ENCODE assay signal across 18 mouse cellular contexts in genomic region chr13:77029594-77029993, GRCm38 (mm10).
DNase-seq lines count a peak whose midpoint lies in the region; ATAC-seq lines count a peak whose summit lies in the region.
"Had no signal": no experiment of that assay in that cellular context is flagged by ENCODE, and none has a peak within 500 bp of the region (broad histone marks: within the 10 kb centered on the region; RNA-seq: fewer than 3 reads in every experiment).

No protein-coding gene starts in this region.

- H3K27ac ChIP-seq in heart, embryonic 11.5 days (ENCODE audit: low read depth, low read length) = no peak overlapping the region
- no peak overlapping the region for H3K27ac ChIP-seq in heart, embryonic 15.5 days
- no peak overlapping the region for H3K27ac ChIP-seq in stomach, embryonic 15.5 days
- no peak overlapping the region for H3K27ac ChIP-seq in intestine, embryonic 15.5 days
- H3K27ac ChIP-seq: hindbrain, embryonic 12.5 days; limb, embryonic 12.5 days; liver, embryonic 14.5 days; midbrain, embryonic 15.5 days had no signal

- WGBS in heart, embryonic 11.5 days (ENCODE audit: insufficient replicate concordance) = 45% methylated on average over 5 of the region's 5 CpGs
- WGBS in heart, embryonic 15.5 days = 29% methylated on average over 5 of the region's 5 CpGs
- WGBS in stomach, embryonic 15.5 days = 41% methylated on average over 5 of the region's 5 CpGs
- WGBS in intestine, embryonic 15.5 days = 62% methylated on average over 5 of the region's 5 CpGs

- H3K4me1 ChIP-seq in heart, embryonic 11.5 days (ENCODE audit: control insufficient read depth, insufficient read depth, low read length) = 0 out of 2 replicates have a peak, but pooled peaks cover 2% of the 10 kb centered on the region
- H3K4me1 ChIP-seq in heart, embryonic 15.5 days (replicated peaks) = peaks cover 2% of the 10 kb centered on the region; the same call in 1 of the 2 replicates
- H3K4me1 ChIP-seq in stomach, embryonic 15.5 days = no peaks in the 10 kb centered on the region
- no peaks in the 10 kb centered on the region for H3K4me1 ChIP-seq in intestine, embryonic 15.5 days (replicated peaks)
- H3K4me1 ChIP-seq: hindbrain, embryonic 12.5 days; limb, embryonic 12.5 days; midbrain, embryonic 15.5 days had no signal

- no peak for ATAC-seq in heart, embryonic 11.5 days (replicated peaks; ENCODE audit: insufficient number of reproducible peaks, low FRiP score, low TSS enrichment)
- no peak for ATAC-seq in heart, embryonic 15.5 days (replicated peaks; ENCODE audit: insufficient number of reproducible peaks, insufficient read depth, low FRiP score, low read depth)
- ATAC-seq in stomach, embryonic 15.5 days (ENCODE audit: insufficient read depth, low FRiP score, low read depth) = no peak; the same call in 1 of the 2 replicates
- ATAC-seq in intestine, embryonic 15.5 days = no peak
- ATAC-seq: inflammation-experienced regulatory T-cells, adult 6 months; midbrain, embryonic 15.5 days had no signal

- H3K27me3 ChIP-seq in heart, embryonic 11.5 days (ENCODE audit: control insufficient read depth, insufficient read depth, low read length) = no peaks in the 10 kb centered on the region
- no peaks in the 10 kb centered on the region for H3K27me3 ChIP-seq in heart, embryonic 15.5 days
- no peaks in the 10 kb centered on the region for H3K27me3 ChIP-seq in stomach, embryonic 15.5 days (replicated peaks)
- H3K27me3 ChIP-seq in intestine, embryonic 15.5 days (replicated peaks) = no peaks in the 10 kb centered on the region
- H3K27me3 ChIP-seq: hindbrain, embryonic 12.5 days; limb, embryonic 12.5 days; midbrain, embryonic 15.5 days had no signal

- H3K4me2 ChIP-seq in heart, embryonic 11.5 days = peak overlapping the region; percentile 37
- peak overlapping the region; percentile 25; the same call in 1 of the 2 replicates for H3K4me2 ChIP-seq in heart, embryonic 15.5 days
- H3K4me2 ChIP-seq in stomach, embryonic 15.5 days = 0 out of 2 replicates have a peak overlapping the region, but pooled peaks have one; percentile 13
- H3K4me2 ChIP-seq in intestine, embryonic 15.5 days (replicated peaks) = no peak overlapping the region
- H3K4me2 ChIP-seq: hindbrain, embryonic 12.5 days; limb, embryonic 12.5 days; midbrain, embryonic 15.5 days had no signal

- no peaks in the 10 kb centered on the region for H3K9me3 ChIP-seq in heart, embryonic 11.5 days (replicated peaks; ENCODE audit: control insufficient read depth, low read length)
- no peaks in the 10 kb centered on the region for H3K9me3 ChIP-seq in heart, embryonic 15.5 days (replicated peaks)
- no peaks in the 10 kb centered on the region for H3K9me3 ChIP-seq in stomach, embryonic 15.5 days
- no peaks in the 10 kb centered on the region for H3K9me3 ChIP-seq in intestine, embryonic 15.5 days
- H3K9me3 ChIP-seq: G1E; hindbrain, embryonic 12.5 days; limb, embryonic 12.5 days; midbrain, embryonic 15.5 days had no signal

- H3K36me3 ChIP-seq in heart, embryonic 11.5 days (ENCODE audit: control insufficient read depth, insufficient read depth, low read length) = no peaks in the 10 kb centered on the region
- no peaks in the 10 kb centered on the region for H3K36me3 ChIP-seq in heart, embryonic 15.5 days
- no peaks in the 10 kb centered on the region for H3K36me3 ChIP-seq in stomach, embryonic 15.5 days
- H3K36me3 ChIP-seq in intestine, embryonic 15.5 days = no peaks in the 10 kb centered on the region
- H3K36me3 ChIP-seq: G1E; hindbrain, embryonic 12.5 days; limb, embryonic 12.5 days; midbrain, embryonic 15.5 days had no signal

- no peak overlapping the region for H3K9ac ChIP-seq in heart, embryonic 11.5 days (ENCODE audit: low read depth, low read length)
- H3K9ac ChIP-seq in heart, embryonic 15.5 days = no peak overlapping the region
- no peak overlapping the region for H3K9ac ChIP-seq in stomach, embryonic 15.5 days
- no peak overlapping the region for H3K9ac ChIP-seq in intestine, embryonic 15.5 days
- H3K9ac ChIP-seq: hindbrain, embryonic 12.5 days; limb, embryonic 12.5 days; liver, embryonic 14.5 days; midbrain, embryonic 15.5 days had no signal

- no peak overlapping the region for H3K4me3 ChIP-seq in heart, embryonic 11.5 days (ENCODE audit: low read depth, low read length)
- H3K4me3 ChIP-seq in heart, embryonic 15.5 days = no peak overlapping the region; the same call in 1 of the 2 replicates
- no peak overlapping the region for H3K4me3 ChIP-seq in stomach, embryonic 15.5 days (replicated peaks)
- H3K4me3 ChIP-seq in intestine, embryonic 15.5 days (replicated peaks) = no peak overlapping the region
- H3K4me3 ChIP-seq: hindbrain, embryonic 12.5 days; limb, embryonic 12.5 days; midbrain, embryonic 15.5 days had no signal

- peak; percentile 11 for DNase-seq in kidney, postnatal 10 days
- DNase-seq in kidney, adult 9 months = no peak
- no peak for DNase-seq in thymus, postnatal 36 days
- DNase-seq: adrenal gland, postnatal 36 days; cerebellum, adult 8-10 months; gastrocnemius, postnatal 14 days; kidney, postnatal 25 days; layer of hippocampus, adult 9-11 months had no signal
